In the genomic region with DNA sequence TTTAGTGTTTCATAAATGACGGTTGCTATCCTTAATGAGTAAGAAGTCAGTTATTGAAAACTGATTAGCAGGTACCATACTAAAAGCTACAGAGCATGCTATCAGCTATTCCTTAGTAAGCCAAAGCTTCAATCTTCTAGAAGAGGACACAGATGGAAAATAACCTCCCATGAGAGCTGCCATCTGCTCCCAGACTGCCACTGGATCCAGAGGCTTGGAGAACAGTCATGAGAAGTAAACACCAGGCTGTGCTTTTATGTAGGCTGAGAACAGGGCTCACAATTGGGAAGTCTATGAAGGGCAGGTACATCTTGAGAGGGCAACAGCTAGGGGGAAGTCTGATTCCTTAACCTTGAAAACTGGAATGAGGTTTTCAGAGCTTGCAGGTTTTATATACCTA, we compare ENCODE assay signal across 23 mouse cellular contexts. TPM values are rescaled to one million over a fixed set of nuclear protein-coding genes. Genes with fewer than 3 reads are reported as not detected.
A peak's percentile ranks its signal among the peaks of the same experiment; 100 is the strongest.
DNase-seq lines count a peak whose midpoint lies in the region; ATAC-seq and TF ChIP-seq lines count a peak whose summit lies in the region.
"Had no signal": no experiment of that assay in that cellular context is flagged by ENCODE, and none has a peak within 500 bp of the region (broad histone marks: within the 10 kb centered on the region; RNA-seq: fewer than 3 reads in every experiment).

No protein-coding gene starts in this region.

- no peaks in the 10 kb centered on the region for H3K4me1 ChIP-seq in hindbrain, postnatal 0 days (ENCODE audit: insufficient read depth, low read length)
- no peaks in the 10 kb centered on the region for H3K4me1 ChIP-seq in hindbrain, embryonic 11.5 days (replicated peaks; ENCODE audit: control insufficient read depth, insufficient read depth, low read length)
- H3K4me1 ChIP-seq: embryonic facial prominence, embryonic 12.5 days; forebrain, embryonic 12.5 days; hindbrain, embryonic 13.5 days had no signal

- H3K36me3 ChIP-seq in hindbrain, postnatal 0 days (ENCODE audit: insufficient read depth, low read length): no peaks in the 10 kb centered on the region
- no peaks in the 10 kb centered on the region for H3K36me3 ChIP-seq in hindbrain, embryonic 11.5 days (ENCODE audit: control insufficient read depth, insufficient read depth, low read length)

- no peaks in the 10 kb centered on the region for H3K9me3 ChIP-seq in hindbrain, postnatal 0 days (ENCODE audit: low read length)
- no peaks in the 10 kb centered on the region for H3K9me3 ChIP-seq in hindbrain, embryonic 11.5 days (ENCODE audit: control insufficient read depth, low read length)
- H3K9me3 ChIP-seq: embryonic facial prominence, embryonic 12.5 days; forebrain, embryonic 12.5 days; G1E; heart, embryonic 13.5 days; hindbrain, embryonic 13.5 days had no signal

- no peak for TF ChIP-seq CTCF in hindbrain, postnatal 0 days (IDR thresholded peaks at IDR 0.05; ENCODE audit: low read depth)
- TF ChIP-seq CTCF in layer of hippocampus, adult 2 months (conservative IDR thresholded peaks at IDR 0.05): no peak

- peak; percentile 23 to 24 for DNase-seq in cerebellum, postnatal 10 days
- peak; percentile 24 for DNase-seq in hindbrain, postnatal 0 days (ENCODE audit: low spot score)
- no peak for DNase-seq in hindbrain, embryonic 11.5 days (ENCODE audit: low spot score)
- peak; percentile 13 to 15 for DNase-seq in layer of hippocampus, adult 2 months (ENCODE audit: low spot score in 2 of 2)
- DNase-seq in layer of hippocampus, postnatal 25 days (ENCODE audit: extremely low spot score in 1 of 2, low spot score in 1 of 2): no peak
- DNase-seq in layer of hippocampus, adult 9-11 months: peak; percentile 27
- DNase-seq in adrenal gland, adult 8-10 months: no peak
- DNase-seq: adrenal gland, postnatal 10 days; B cell, adult 2 months; embryo, embryonic 11 days; gastrocnemius, adult 2 months; gastrocnemius, postnatal 25 days; heart, postnatal 4 days had no signal

- no peak overlapping the region for H3K9ac ChIP-seq in hindbrain, postnatal 0 days (replicated peaks; ENCODE audit: low read length)
- H3K9ac ChIP-seq in hindbrain, embryonic 11.5 days (ENCODE audit: low read depth, low read length): no peak overlapping the region
- H3K9ac ChIP-seq: embryonic facial prominence, embryonic 12.5 days; forebrain, embryonic 12.5 days; heart, embryonic 13.5 days; hindbrain, embryonic 13.5 days had no signal

- H3K4me3 ChIP-seq in hindbrain, postnatal 0 days (ENCODE audit: low read length): no peak overlapping the region
- H3K4me3 ChIP-seq in hindbrain, embryonic 11.5 days (ENCODE audit: low read depth, low read length): no peak overlapping the region
- no peak overlapping the region for H3K4me3 ChIP-seq in layer of hippocampus, adult 2 months
- H3K4me3 ChIP-seq: embryonic facial prominence, embryonic 12.5 days; forebrain, embryonic 12.5 days; gastrocnemius, adult 2 months; heart, embryonic 13.5 days; hindbrain, embryonic 13.5 days had no signal

- no peak for ATAC-seq in cerebellum, adult (ENCODE audit: insufficient number of reproducible peaks, low FRiP score, low TSS enrichment)
- ATAC-seq in hindbrain, postnatal 0 days: no peak
- no peak for ATAC-seq in hindbrain, embryonic 11.5 days (ENCODE audit: low FRiP score)
- ATAC-seq: CD4-positive, CD25-positive, alpha-beta regulatory T cell, adult 4 months; forebrain, embryonic 16.5 days had no signal

- no peak overlapping the region for H3K4me2 ChIP-seq in hindbrain, postnatal 0 days (ENCODE audit: low read depth, low read length)
- no peak overlapping the region for H3K4me2 ChIP-seq in hindbrain, embryonic 11.5 days (replicated peaks; ENCODE audit: low read depth, low read length)
- H3K4me2 ChIP-seq: embryonic facial prominence, embryonic 12.5 days; forebrain, embryonic 12.5 days; heart, embryonic 13.5 days; hindbrain, embryonic 13.5 days had no signal

- no peaks in the 10 kb centered on the region for H3K27me3 ChIP-seq in hindbrain, postnatal 0 days (ENCODE audit: insufficient read depth, low read length)
- H3K27me3 ChIP-seq in hindbrain, embryonic 11.5 days (ENCODE audit: control insufficient read depth, insufficient read depth, low read length): no peaks in the 10 kb centered on the region
- H3K27me3 ChIP-seq: embryonic facial prominence, embryonic 12.5 days; forebrain, embryonic 12.5 days; heart, embryonic 13.5 days; hindbrain, embryonic 13.5 days had no signal

- 66% methylated on average over 1 of the region's 1 CpGs for WGBS in hindbrain, postnatal 0 days
- whole genome bisulfite sequencing in hindbrain, embryonic 11.5 days: 79% methylated on average over 1 of the region's 1 CpGs

- no peak overlapping the region for H3K27ac ChIP-seq in hindbrain, postnatal 0 days
- H3K27ac ChIP-seq in hindbrain, embryonic 11.5 days (ENCODE audit: low read depth, low read length): no peak overlapping the region
- H3K27ac ChIP-seq in layer of hippocampus, adult 2 months: no peak overlapping the region
- H3K27ac ChIP-seq: embryonic facial prominence, embryonic 12.5 days; forebrain, embryonic 12.5 days; gastrocnemius, adult 2 months; heart, embryonic 13.5 days; hindbrain, embryonic 13.5 days had no signal

RNA-seq across cellular contexts. Expression of gene Fam124b, which starts 42.2 kb away (rescaled TPM):
- total RNA-seq in hindbrain, postnatal 0 days (2014; rRNA removed): 0.84 and 1.3 TPM in 2 replicates
- polyA plus RNA-seq in hindbrain, postnatal 0 days (2015; fragmentation: Nextera tagmentation; extraction: Ambion mirVana): 0.33 and 0.38 TPM in 2 replicates
- 0.40 and 0.46 TPM in 2 replicates for polyA plus RNA-seq in hindbrain, embryonic 11.5 days (2014; fragmentation: Nextera tagmentation; extraction: Ambion mirVana)
- total RNA-seq in layer of hippocampus, adult 2 months (2021): under 1 TPM; 0.39 to 0.46 TPM
- total RNA-seq in layer of hippocampus, postnatal 25 days (2021): under 1 TPM; 0.47 to 0.94 TPM
- under 1 TPM; 0.11 to 0.15 (median 0.14) TPM for total RNA-seq in adrenal gland, adult 8-10 months (2022)
- total RNA-seq: common myeloid progenitor, adult 5-6 weeks; granulocyte monocyte progenitor cell, adult 5-6 weeks had no signal
- polyA plus RNA-seq: G1E had no signal

Comparison
In these comparisons a context has a peak if more than half of its experiments do, and no peak if none do; other contexts are left out.
1. DNase-seq: peak in cerebellum, postnatal 10 days (2 of 2), hindbrain, postnatal 0 days (single experiment), layer of hippocampus, adult 2 months (2 of 2) and layer of hippocampus, adult 9-11 months (single experiment); none in hindbrain, embryonic 11.5 days (single experiment), layer of hippocampus, postnatal 25 days (0 of 2) and adrenal gland, adult 8-10 months (single experiment).